8 mouse cellular contexts compared by ENCODE assay signal in the genomic region with DNA sequence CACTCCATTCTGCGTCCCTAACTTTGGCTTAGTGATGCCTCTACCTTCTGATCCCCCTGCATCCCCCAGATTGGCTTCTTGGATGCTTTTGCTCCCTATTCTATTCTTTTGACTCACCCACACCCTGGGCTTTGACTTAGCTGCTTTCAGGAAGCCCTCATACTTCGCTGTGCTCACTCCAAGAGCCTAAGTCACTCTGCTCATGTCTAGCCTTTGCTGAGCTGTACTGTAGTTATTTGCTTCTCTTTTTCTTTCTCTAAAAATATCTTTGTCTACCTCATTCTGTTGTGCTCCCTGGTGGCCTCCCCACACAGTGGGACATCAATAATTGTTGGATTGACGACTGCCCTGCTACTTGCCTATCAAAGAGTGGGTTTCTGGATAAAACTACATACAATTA. TPM values are rescaled to one million over a fixed set of nuclear protein-coding genes. Genes with fewer than 3 reads are reported as not detected.
A peak's percentile ranks its signal among the peaks of the same experiment; 100 is the strongest.
DNase-seq lines count a peak whose midpoint lies in the region; ATAC-seq lines count a peak whose summit lies in the region.
"Had no signal": no experiment of that assay in that cellular context is flagged by ENCODE, and none has a peak within 500 bp of the region (broad histone marks: within the 10 kb centered on the region; RNA-seq: fewer than 3 reads in every experiment).

No protein-coding gene starts in this region.

- peak overlapping the region; percentile 80 for H3K27ac ChIP-seq in limb, embryonic 12.5 days
- H3K27ac ChIP-seq in limb, embryonic 10.5 days: no peak overlapping the region
- peak overlapping the region; percentile 99 for H3K27ac ChIP-seq in forebrain, embryonic 15.5 days (replicated peaks)
- no peak overlapping the region for H3K27ac ChIP-seq in intestine, embryonic 14.5 days (ENCODE audit: low read depth)
- peak overlapping the region; percentile 99 for H3K27ac ChIP-seq in neural tube, embryonic 15.5 days (replicated peaks)
- H3K27ac ChIP-seq: liver, embryonic 12.5 days had no signal

- 74% methylated on average over 3 of the region's 3 CpGs for WGBS in limb, embryonic 12.5 days
- WGBS in limb, embryonic 10.5 days: 84% methylated on average over 3 of the region's 3 CpGs
- WGBS in forebrain, embryonic 15.5 days: 28% methylated on average over 3 of the region's 3 CpGs
- WGBS in intestine, embryonic 14.5 days: 91% methylated on average over 3 of the region's 3 CpGs
- WGBS in neural tube, embryonic 15.5 days: 27% methylated on average over 3 of the region's 3 CpGs

- no peak overlapping the region for H3K9ac ChIP-seq in limb, embryonic 12.5 days (replicated peaks)
- H3K9ac ChIP-seq in forebrain, embryonic 15.5 days (replicated peaks): peak overlapping the region; percentile 77; the same call in 1 of the 2 replicates
- H3K9ac ChIP-seq in intestine, embryonic 14.5 days (ENCODE audit: low read length): no peak overlapping the region
- peak overlapping the region; percentile 50 for H3K9ac ChIP-seq in neural tube, embryonic 15.5 days (replicated peaks)

- no peaks in the 10 kb centered on the region for H3K36me3 ChIP-seq in limb, embryonic 12.5 days
- H3K36me3 ChIP-seq in limb, embryonic 10.5 days: no peaks in the 10 kb centered on the region
- no peaks in the 10 kb centered on the region for H3K36me3 ChIP-seq in forebrain, embryonic 15.5 days
- no peaks in the 10 kb centered on the region for H3K36me3 ChIP-seq in intestine, embryonic 14.5 days (ENCODE audit: control insufficient read depth, insufficient read depth, low read length)
- no peaks in the 10 kb centered on the region for H3K36me3 ChIP-seq in neural tube, embryonic 15.5 days
- H3K36me3 ChIP-seq: liver, embryonic 12.5 days had no signal

- 0 out of 2 replicates have a peak, but pooled peaks cover 5% of the 10 kb centered on the region for H3K27me3 ChIP-seq in limb, embryonic 12.5 days
- peaks cover 25% of the 10 kb centered on the region for H3K27me3 ChIP-seq in limb, embryonic 10.5 days (ENCODE audit: low read depth, poor library complexity, severe bottlenecking)
- H3K27me3 ChIP-seq in forebrain, embryonic 15.5 days: no peaks in the 10 kb centered on the region
- no peaks in the 10 kb centered on the region for H3K27me3 ChIP-seq in intestine, embryonic 14.5 days (replicated peaks; ENCODE audit: control insufficient read depth, insufficient read depth, low read length)
- H3K27me3 ChIP-seq in neural tube, embryonic 15.5 days (replicated peaks): no peaks in the 10 kb centered on the region

- H3K4me1 ChIP-seq in limb, embryonic 12.5 days (replicated peaks): peaks cover 25% of the 10 kb centered on the region
- H3K4me1 ChIP-seq in limb, embryonic 10.5 days: peaks cover 26% of the 10 kb centered on the region
- peaks cover 35% of the 10 kb centered on the region for H3K4me1 ChIP-seq in forebrain, embryonic 15.5 days
- H3K4me1 ChIP-seq in intestine, embryonic 14.5 days (replicated peaks; ENCODE audit: control insufficient read depth, insufficient read depth, low read length): peaks cover 20% of the 10 kb centered on the region
- peaks cover 31% of the 10 kb centered on the region for H3K4me1 ChIP-seq in neural tube, embryonic 15.5 days

- H3K4me2 ChIP-seq in limb, embryonic 12.5 days: peak overlapping the region; percentile 65
- H3K4me2 ChIP-seq in forebrain, embryonic 15.5 days (replicated peaks): peak overlapping the region; percentile 62
- peak overlapping the region; percentile 72; the same call in 1 of the 2 replicates for H3K4me2 ChIP-seq in intestine, embryonic 14.5 days (ENCODE audit: low read length)
- peak overlapping the region; percentile 61 for H3K4me2 ChIP-seq in neural tube, embryonic 15.5 days

- no peak overlapping the region for H3K4me3 ChIP-seq in limb, embryonic 12.5 days (replicated peaks)
- H3K4me3 ChIP-seq in limb, embryonic 10.5 days: no peak overlapping the region
- peak overlapping the region; percentile 42 for H3K4me3 ChIP-seq in forebrain, embryonic 15.5 days
- no peak overlapping the region for H3K4me3 ChIP-seq in intestine, embryonic 14.5 days (ENCODE audit: low read depth, low read length)
- H3K4me3 ChIP-seq in neural tube, embryonic 15.5 days (replicated peaks): peak overlapping the region; percentile 44

- no peaks in the 10 kb centered on the region for H3K9me3 ChIP-seq in limb, embryonic 12.5 days
- H3K9me3 ChIP-seq in limb, embryonic 10.5 days (replicated peaks): no peaks in the 10 kb centered on the region
- H3K9me3 ChIP-seq in forebrain, embryonic 15.5 days: no peaks in the 10 kb centered on the region
- no peaks in the 10 kb centered on the region for H3K9me3 ChIP-seq in intestine, embryonic 14.5 days (ENCODE audit: control insufficient read depth, low read length)
- H3K9me3 ChIP-seq in neural tube, embryonic 15.5 days (replicated peaks): no peaks in the 10 kb centered on the region
- H3K9me3 ChIP-seq: liver, embryonic 12.5 days had no signal

- DNase-seq in limb, embryonic 10.5 days (ENCODE audit: low spot score): no peak
- DNase-seq in intestine, embryonic 14.5 days (ENCODE audit: low spot score): no peak
- DNase-seq in cerebellum, adult 11 months: no peak
- DNase-seq in frontal cortex, postnatal 25 days (ENCODE audit: low spot score in 2 of 2): no peak

- no peak for ATAC-seq in limb, embryonic 12.5 days (ENCODE audit: insufficient number of reproducible peaks, insufficient read depth, low FRiP score, low TSS enrichment, low read depth)
- peak; percentile 9; the same call in 1 of the 2 replicates for ATAC-seq in forebrain, embryonic 15.5 days (replicated peaks)
- ATAC-seq in intestine, embryonic 14.5 days (replicated peaks; ENCODE audit: low FRiP score, low TSS enrichment, low read depth): no peak
- peak; percentile 13; the same call in 1 of the 2 replicates for ATAC-seq in neural tube, embryonic 15.5 days (ENCODE audit: low FRiP score)
- ATAC-seq: liver, embryonic 12.5 days had no signal

RNA-seq across cellular contexts. Expression of a gene that starts 14.6 kb away (rescaled TPM):
- 102 and 106 TPM in 2 replicates for polyA plus RNA-seq in limb, embryonic 12.5 days (2016; fragmentation: Nextera tagmentation; extraction: Ambion mirVana)
- polyA plus RNA-seq in limb, embryonic 10.5 days (2016; fragmentation: Nextera tagmentation; extraction: Ambion mirVana): 80.5 and 83.3 TPM in 2 replicates
- 97.3 and 105 TPM in 2 replicates for polyA plus RNA-seq in forebrain, embryonic 15.5 days (2015; fragmentation: Nextera tagmentation; extraction: Ambion mirVana)
- polyA plus RNA-seq in intestine, embryonic 14.5 days (2014; fragmentation: Nextera tagmentation; extraction: Ambion mirVana): 86.8 and 90.8 TPM in 2 replicates
- polyA plus RNA-seq in neural tube, embryonic 15.5 days (2015; fragmentation: Nextera tagmentation; extraction: Ambion mirVana): 86.8 and 96.5 TPM in 2 replicates

RNA-seq across cellular contexts. Expression of a gene that starts 17.9 kb away (rescaled TPM):
- 25.6 and 27.1 TPM in 2 replicates for polyA plus RNA-seq in limb, embryonic 12.5 days (2016; fragmentation: Nextera tagmentation; extraction: Ambion mirVana)
- 11.7 and 15.6 TPM in 2 replicates for polyA plus RNA-seq in limb, embryonic 10.5 days (2016; fragmentation: Nextera tagmentation; extraction: Ambion mirVana)
- polyA plus RNA-seq in forebrain, embryonic 15.5 days (2015; fragmentation: Nextera tagmentation; extraction: Ambion mirVana): 920 and 926 TPM in 2 replicates
- polyA plus RNA-seq in intestine, embryonic 14.5 days (2014; fragmentation: Nextera tagmentation; extraction: Ambion mirVana): 35.5 and 41.5 TPM in 2 replicates
- 777 and 1,015 TPM in 2 replicates for polyA plus RNA-seq in neural tube, embryonic 15.5 days (2015; fragmentation: Nextera tagmentation; extraction: Ambion mirVana)

Comparison
In these comparisons a context has a peak if more than half of its experiments do, and no peak if none do; other contexts are left out.
1. H3K27ac ChIP-seq: peak in limb, embryonic 12.5 days (single experiment), forebrain, embryonic 15.5 days (single experiment) and neural tube, embryonic 15.5 days (single experiment); none in limb, embryonic 10.5 days (single experiment) and intestine, embryonic 14.5 days (single experiment).
2. ATAC-seq: peak in forebrain, embryonic 15.5 days (single experiment) and neural tube, embryonic 15.5 days (single experiment); none in limb, embryonic 12.5 days (single experiment) and intestine, embryonic 14.5 days (single experiment).
3. H3K4me3 ChIP-seq: peak in forebrain, embryonic 15.5 days (single experiment) and neural tube, embryonic 15.5 days (single experiment); none in limb, embryonic 12.5 days (single experiment), limb, embryonic 10.5 days (single experiment) and intestine, embryonic 14.5 days (single experiment).
4. H3K9ac ChIP-seq: peak in forebrain, embryonic 15.5 days (single experiment) and neural tube, embryonic 15.5 days (single experiment); none in limb, embryonic 12.5 days (single experiment) and intestine, embryonic 14.5 days (single experiment).
5. RNA of a gene that starts 17.9 kb away (polyA plus RNA-seq): 777 to 1,015 TPM in neural tube, embryonic 15.5 days and 920 to 926 TPM in forebrain, embryonic 15.5 days; 35.5 to 41.5 TPM in intestine, embryonic 14.5 days, 25.6 to 27.1 TPM in limb, embryonic 12.5 days and 11.7 to 15.6 TPM in limb, embryonic 10.5 days; every median in the first group is over 10 times any median in the second.
6. Peak in every context shown above with its lines, with median percentiles within 50 percentile points of each other: H3K4me2 ChIP-seq.